18 mouse cellular contexts compared by ENCODE assay signal in genomic region chr2:25566558-25566957, GRCm38 (mm10). TPM values are rescaled to one million over a fixed set of nuclear protein-coding genes. Genes with fewer than 3 reads are reported as not detected.
A peak's percentile ranks its signal among the peaks of the same experiment; 100 is the strongest.
DNase-seq lines count a peak whose midpoint lies in the region; ATAC-seq and TF ChIP-seq lines count a peak whose summit lies in the region.
"Had no signal": no experiment of that assay in that cellular context is flagged by ENCODE, and none has a peak within 500 bp of the region (broad histone marks: within the 10 kb centered on the region; RNA-seq: fewer than 3 reads in every experiment).

No protein-coding gene starts in this region.

- H3K4me3 ChIP-seq in hindbrain, embryonic 11.5 days (ENCODE audit: low read depth, low read length) = no peak overlapping the region
- H3K4me3 ChIP-seq in hindbrain, embryonic 10.5 days = no peak overlapping the region
- H3K4me3 ChIP-seq in liver, adult 2 months (ENCODE audit: insufficient read depth, low read depth, low read length) = no peak overlapping the region
- H3K4me3 ChIP-seq: embryonic facial prominence, embryonic 13.5 days; kidney, embryonic 15.5 days; limb, embryonic 12.5 days; midbrain, embryonic 15.5 days had no signal

- H3K79me2 ChIP-seq in liver, adult 2 months (ENCODE audit: control insufficient read depth, insufficient read depth, low read length) = no peaks in the 10 kb centered on the region

- DNase-seq in cerebellum, adult 11-12 months = peak; percentile 36
- no peak for DNase-seq in cerebellum, adult 11 months
- DNase-seq in hindbrain, embryonic 11.5 days (ENCODE audit: low spot score) = peak; percentile 35
- no peak for DNase-seq in hindbrain, embryonic 10.5 days (ENCODE audit: low spot score)
- DNase-seq in liver, adult 2 months (ENCODE audit: extremely low read depth, low read depth, low spot score) = no peak
- DNase-seq in liver = no peak
- DNase-seq in brain, embryonic 14.5 days (ENCODE audit: low read depth) = no peak
- DNase-seq in gastrocnemius, postnatal 14 days = no peak
- DNase-seq: lung, adult 2 months; thymus, adult 2 months had no signal

- H3K27me3 ChIP-seq in hindbrain, embryonic 11.5 days (ENCODE audit: control insufficient read depth, insufficient read depth, low read length) = no peaks in the 10 kb centered on the region
- no peaks in the 10 kb centered on the region for H3K27me3 ChIP-seq in hindbrain, embryonic 10.5 days (ENCODE audit: insufficient read depth, poor library complexity, severe bottlenecking)
- no peaks in the 10 kb centered on the region for H3K27me3 ChIP-seq in liver, adult 2 months (ENCODE audit: control insufficient read depth, insufficient read depth, low read length)
- H3K27me3 ChIP-seq: embryonic facial prominence, embryonic 13.5 days; kidney, embryonic 15.5 days; limb, embryonic 12.5 days; midbrain, embryonic 15.5 days had no signal

- H3K36me3 ChIP-seq in hindbrain, embryonic 11.5 days (ENCODE audit: control insufficient read depth, insufficient read depth, low read length) = peaks cover 6% of the 10 kb centered on the region
- peaks cover 99% of the 10 kb centered on the region for H3K36me3 ChIP-seq in hindbrain, embryonic 10.5 days
- H3K36me3 ChIP-seq in liver, adult 2 months (ENCODE audit: control insufficient read depth, insufficient read depth, low read length) = peaks cover 15% of the 10 kb centered on the region

- H3K4me1 ChIP-seq in hindbrain, embryonic 11.5 days (replicated peaks; ENCODE audit: control insufficient read depth, insufficient read depth, low read length) = no peaks in the 10 kb centered on the region
- 0 out of 2 replicates have a peak, but pooled peaks cover 5% of the 10 kb centered on the region for H3K4me1 ChIP-seq in hindbrain, embryonic 10.5 days (replicated peaks)
- no peaks in the 10 kb centered on the region for H3K4me1 ChIP-seq in liver, adult 2 months (ENCODE audit: control insufficient read depth, insufficient read depth, low read length)
- H3K4me1 ChIP-seq: embryonic facial prominence, embryonic 13.5 days; kidney, embryonic 15.5 days; limb, embryonic 12.5 days; midbrain, embryonic 15.5 days had no signal

- TF ChIP-seq POLR2A in liver, adult 2 months (IDR thresholded peaks at IDR 0.05; ENCODE audit: extremely low read depth, insufficient read depth, low read length) = no peak
- no peak for TF ChIP-seq POLR2A in brain, embryonic 14.5 days (IDR thresholded peaks at IDR 0.05; ENCODE audit: borderline replicate concordance, extremely low read depth, insufficient read depth, insufficient read length, poor library complexity, severe bottlenecking)

- intact Hi-C loops in gastrocnemius, postnatal 14 days (cut with DNase I; ENCODE audit: low total_unique reads) = no loop called here

- WGBS in hindbrain, embryonic 11.5 days = 90% methylated on average over 6 of the region's 6 CpGs
- WGBS in hindbrain, embryonic 10.5 days = 89% methylated on average over 6 of the region's 6 CpGs
- 86% methylated on average over 6 of the region's 6 CpGs for WGBS in liver, adult 2 months

- peak; percentile 36 for TF ChIP-seq CTCF in liver, adult 2 months (IDR thresholded peaks at IDR 0.05; ENCODE audit: low read depth, low read length)
- 0 out of 2 replicates have a peak, but pooled peaks have one; percentile 19 for TF ChIP-seq CTCF in brain, embryonic 14.5 days (IDR thresholded peaks at IDR 0.05; ENCODE audit: borderline replicate concordance, extremely low read depth, insufficient read depth, insufficient read length)

- H3K27ac ChIP-seq in hindbrain, embryonic 11.5 days (ENCODE audit: low read depth, low read length) = no peak overlapping the region
- no peak overlapping the region for H3K27ac ChIP-seq in hindbrain, embryonic 10.5 days
- no peak overlapping the region for H3K27ac ChIP-seq in liver, adult 2 months (replicated peaks; ENCODE audit: insufficient read depth, low read depth, low read length)
- H3K27ac ChIP-seq: embryonic facial prominence, embryonic 13.5 days; hindbrain, embryonic 14.5 days; kidney, embryonic 15.5 days; limb, embryonic 12.5 days; midbrain, embryonic 15.5 days had no signal

- ATAC-seq in hindbrain, embryonic 11.5 days (ENCODE audit: low FRiP score) = 0 out of 2 replicates have a peak, but pooled peaks have one; percentile 17
- ATAC-seq: midbrain, embryonic 15.5 days had no signal

- H3K4me2 ChIP-seq in hindbrain, embryonic 11.5 days (replicated peaks; ENCODE audit: low read depth, low read length) = no peak overlapping the region
- H3K4me2 ChIP-seq: embryonic facial prominence, embryonic 13.5 days; heart, embryonic 11.5 days; hindbrain, embryonic 14.5 days; kidney, embryonic 15.5 days; limb, embryonic 12.5 days; midbrain, embryonic 15.5 days had no signal

- no peaks in the 10 kb centered on the region for H3K9me3 ChIP-seq in hindbrain, embryonic 11.5 days (ENCODE audit: control insufficient read depth, low read length)
- H3K9me3 ChIP-seq in hindbrain, embryonic 10.5 days = no peaks in the 10 kb centered on the region
- H3K9me3 ChIP-seq: embryonic facial prominence, embryonic 13.5 days; kidney, embryonic 15.5 days; limb, embryonic 12.5 days; midbrain, embryonic 15.5 days had no signal

- H3K9ac ChIP-seq in hindbrain, embryonic 11.5 days (ENCODE audit: low read depth, low read length) = no peak overlapping the region
- no peak overlapping the region for H3K9ac ChIP-seq in liver, adult 2 months (ENCODE audit: low read depth, low read length)
- H3K9ac ChIP-seq: embryonic facial prominence, embryonic 13.5 days; hindbrain, embryonic 14.5 days; kidney, embryonic 15.5 days; limb, embryonic 12.5 days; midbrain, embryonic 15.5 days had no signal

RNA-seq across cellular contexts. Expression of gene Mamdc4, which starts 8.1 kb away (rescaled TPM):
- polyA plus RNA-seq in hindbrain, embryonic 11.5 days (2014; fragmentation: Nextera tagmentation; extraction: Ambion mirVana) = 3.0 and 4.2 TPM in 2 replicates
- 1.4 and 3.8 TPM in 2 replicates for polyA plus RNA-seq in hindbrain, embryonic 10.5 days (2016; fragmentation: Nextera tagmentation; extraction: Ambion mirVana)
- total RNA-seq in liver, adult 2 months (2014; rRNA removed) = 7.5 and 7.8 TPM in 2 replicates
- polyA plus RNA-seq in liver, adult 2 months (2012; rRNA removed) = 1.5 and 2.0 TPM in 2 replicates
- polyA plus RNA-seq in brain, embryonic 14.5 days (2012; rRNA removed) = 5.0 and 8.2 TPM in 2 replicates
- total RNA-seq in gastrocnemius, postnatal 14 days (2021) = under 1 TPM; 0.68 to 0.80 TPM

RNA-seq across cellular contexts. Expression of gene Phpt1, which starts 8.5 kb away (rescaled TPM):
- 161 and 167 TPM in 2 replicates for polyA plus RNA-seq in hindbrain, embryonic 11.5 days (2014; fragmentation: Nextera tagmentation; extraction: Ambion mirVana)
- polyA plus RNA-seq in hindbrain, embryonic 10.5 days (2016; fragmentation: Nextera tagmentation; extraction: Ambion mirVana) = 163 and 189 TPM in 2 replicates
- 6.7 and 8.2 TPM in 2 replicates for total RNA-seq in liver, adult 2 months (2014; rRNA removed)
- 38.3 and 39.4 TPM in 2 replicates for polyA plus RNA-seq in liver, adult 2 months (2012; rRNA removed)
- 138 and 169 TPM in 2 replicates for polyA plus RNA-seq in brain, embryonic 14.5 days (2012; rRNA removed)
- 10 to 100 TPM; 42.6 to 44.8 TPM for total RNA-seq in gastrocnemius, postnatal 14 days (2021)

RNA-seq across cellular contexts. Expression of gene Edf1, which starts 8.9 kb away (rescaled TPM):
- 380 and 436 TPM in 2 replicates for polyA plus RNA-seq in hindbrain, embryonic 11.5 days (2014; fragmentation: Nextera tagmentation; extraction: Ambion mirVana)
- 376 and 388 TPM in 2 replicates for polyA plus RNA-seq in hindbrain, embryonic 10.5 days (2016; fragmentation: Nextera tagmentation; extraction: Ambion mirVana)
- 206 and 247 TPM in 2 replicates for total RNA-seq in liver, adult 2 months (2014; rRNA removed)
- polyA plus RNA-seq in liver, adult 2 months (2012; rRNA removed) = 153 and 186 TPM in 2 replicates
- 166 and 189 TPM in 2 replicates for polyA plus RNA-seq in brain, embryonic 14.5 days (2012; rRNA removed)
- 100 to 1,000 TPM; 164 to 173 TPM for total RNA-seq in gastrocnemius, postnatal 14 days (2021)

RNA-seq across cellular contexts. Expression of gene Ajm1, which starts 15.0 kb away (rescaled TPM):
- polyA plus RNA-seq in hindbrain, embryonic 11.5 days (2014; fragmentation: Nextera tagmentation; extraction: Ambion mirVana) = 0.38 and 0.59 TPM in 2 replicates
- polyA plus RNA-seq in hindbrain, embryonic 10.5 days (2016; fragmentation: Nextera tagmentation; extraction: Ambion mirVana) = 0.05 and 0.44 TPM in 2 replicates
- not detected in 2 replicates for total RNA-seq in liver, adult 2 months (2014; rRNA removed)
- polyA plus RNA-seq in liver, adult 2 months (2012; rRNA removed) = 0.06 and 0.07 TPM in 2 replicates
- polyA plus RNA-seq in brain, embryonic 14.5 days (2012; rRNA removed) = 24.5 and 30.3 TPM in 2 replicates
- total RNA-seq in gastrocnemius, postnatal 14 days (2021) = under 1 TPM in 1 of 2 experiments, not detected in 1; 0.10 TPM
- total RNA-seq: gastrocnemius, postnatal 36 days; megakaryocyte progenitor cell, adult 5-6 weeks had no signal

RNA-seq across cellular contexts. Expression of gene Traf2, which starts 19.8 kb away (rescaled TPM):
- polyA plus RNA-seq in hindbrain, embryonic 11.5 days (2014; fragmentation: Nextera tagmentation; extraction: Ambion mirVana) = 25.3 and 32.3 TPM in 2 replicates
- 38.2 and 40.1 TPM in 2 replicates for polyA plus RNA-seq in hindbrain, embryonic 10.5 days (2016; fragmentation: Nextera tagmentation; extraction: Ambion mirVana)
- 4.0 and 5.2 TPM in 2 replicates for total RNA-seq in liver, adult 2 months (2014; rRNA removed)
- 7.0 and 9.9 TPM in 2 replicates for polyA plus RNA-seq in liver, adult 2 months (2012; rRNA removed)
- 12.6 and 13.8 TPM in 2 replicates for polyA plus RNA-seq in brain, embryonic 14.5 days (2012; rRNA removed)
- total RNA-seq in gastrocnemius, postnatal 14 days (2021) = 10 to 100 TPM in 1 of 2 experiments, 1 to 10 TPM in 1; 9.7 to 13.3 TPM

Comparison
In these comparisons a context has a peak if more than half of its experiments do, and no peak if none do; other contexts are left out.
1. DNase-seq: peak in cerebellum, adult 11-12 months (single experiment) and hindbrain, embryonic 11.5 days (single experiment); none in cerebellum, adult 11 months (single experiment), hindbrain, embryonic 10.5 days (single experiment), liver, adult 2 months (single experiment), liver (single experiment), brain, embryonic 14.5 days (single experiment) and gastrocnemius, postnatal 14 days (single experiment).